Mouse (Mus musculus) 3134 (cell line): ENCODE results near the gene Mettl8.

Experiments
- DNase-seq: peaks from one replicate; pipeline ENCODE4 v3.0.0-alpha.2; 2011; ENCODE audit warnings: low spot score; ENCODE audit not compliant: insufficient read length; ENCODE audit errors: extremely low read depth

Gene Mettl8

GRCm38 (mm10) chr2:70990196-70990595 is 65.2 kb downstream of the Mettl8 start:
- no peak for DNase-seq

GRCm38 (mm10) chr2:70989201-70990191 is 65.9 kb downstream of the Mettl8 start:
- DNase-seq: no peak

GRCm38 (mm10) chr2:70978271-70978670 is 77.1 kb downstream of the Mettl8 start:
- no peak for DNase-seq

GRCm38 (mm10) chr2:70974769-70975168 is 80.6 kb downstream of the Mettl8 start:
- DNase-seq: no peak

DNA sequence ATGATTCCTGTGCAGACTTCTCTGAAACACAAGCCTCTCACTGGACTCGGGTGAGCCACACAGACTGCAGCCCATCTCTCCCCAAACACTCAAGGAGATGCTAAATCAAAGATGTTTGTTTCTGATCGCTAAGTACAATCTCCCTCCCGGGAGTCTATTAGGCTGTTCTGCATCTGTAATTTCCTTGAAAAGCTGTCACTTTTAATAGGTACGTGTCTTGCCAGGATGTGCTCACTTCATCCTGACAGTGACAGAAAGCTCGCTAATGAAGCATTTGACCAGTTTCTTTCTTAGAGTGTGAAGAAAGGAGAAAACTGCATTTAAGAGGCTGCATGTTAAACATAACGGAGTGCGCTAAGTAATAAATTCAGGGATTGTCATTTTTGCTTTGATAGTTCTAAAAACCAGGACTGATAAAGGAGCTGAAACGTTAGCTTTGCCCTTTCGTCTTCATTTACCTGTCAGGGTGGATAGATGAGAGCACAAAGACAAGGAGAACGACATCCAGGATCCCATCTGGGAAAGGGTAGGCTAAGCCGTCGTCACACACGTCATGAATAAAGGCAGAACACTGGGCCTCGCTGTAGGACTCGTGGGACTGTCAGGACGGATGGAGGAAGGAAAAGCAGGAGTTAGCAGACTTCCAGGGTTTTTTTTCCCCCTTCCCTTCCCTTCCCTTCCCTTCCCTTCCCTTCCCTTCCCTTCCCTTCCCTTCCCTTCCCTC is 82.4 kb downstream of the Mettl8 start:
- DNase-seq: no peak

DNA sequence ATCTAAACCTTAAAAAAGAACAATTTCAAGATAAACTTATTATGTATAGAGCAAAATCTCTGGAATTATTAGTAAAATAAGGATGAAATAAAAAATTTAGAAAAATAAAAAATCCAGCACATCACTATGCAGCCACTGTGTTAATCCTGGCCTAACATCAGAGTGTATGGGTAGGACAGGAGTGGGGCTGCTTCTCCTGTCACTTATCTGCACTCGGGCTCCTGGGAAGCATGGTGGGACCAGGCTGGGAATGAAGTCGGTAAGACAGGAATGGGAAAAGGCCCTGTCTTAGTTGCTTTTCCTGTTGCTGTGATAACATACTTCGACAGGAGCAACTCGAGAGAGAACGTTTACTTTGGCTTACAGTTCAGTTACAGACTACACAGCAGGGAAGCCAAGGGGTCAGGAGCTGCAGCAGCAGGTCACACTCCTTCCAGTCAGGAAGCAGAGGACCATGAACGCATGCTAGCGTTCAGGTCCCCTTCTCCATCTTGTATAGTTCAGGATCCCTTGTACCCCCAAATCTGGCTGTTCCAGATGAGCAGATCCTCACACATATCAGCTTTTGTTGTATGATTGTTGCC is 85.1 kb downstream of the Mettl8 start:
- no peak for DNase-seq

DNA sequence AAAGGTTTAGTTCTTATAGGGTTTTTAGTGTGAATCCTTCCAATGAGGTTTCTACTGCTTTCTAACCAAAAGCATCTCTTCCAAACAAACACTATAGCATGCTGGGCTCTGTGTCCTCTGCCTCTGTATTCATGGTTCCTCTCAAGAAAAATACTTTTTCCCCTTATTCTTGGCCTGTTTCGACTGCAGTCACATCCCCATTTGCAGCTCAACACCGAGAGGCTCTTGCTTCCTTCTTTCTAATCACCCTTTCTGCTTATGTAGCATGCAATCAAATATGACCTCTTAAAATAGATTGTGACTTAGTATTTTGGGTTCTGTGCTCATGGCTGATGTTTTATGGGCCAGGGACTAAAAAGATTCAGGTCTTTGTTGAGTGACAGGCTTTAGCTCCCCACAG is 87.1 kb downstream of the Mettl8 start:
- no peak for DNase-seq

GRCm38 (mm10) chr2:70967216-70967615 is 88.2 kb downstream of the Mettl8 start:
- no peak for DNase-seq

- no peak for DNase-seq
Measured at GRCm38 (mm10) chr2:70964809-70965208, 90.6 kb downstream of the Mettl8 start.

GRCm38 (mm10) chr2:70962921-70963320 is 92.5 kb downstream of the Mettl8 start:
- DNase-seq: peak; percentile 19

DNA sequence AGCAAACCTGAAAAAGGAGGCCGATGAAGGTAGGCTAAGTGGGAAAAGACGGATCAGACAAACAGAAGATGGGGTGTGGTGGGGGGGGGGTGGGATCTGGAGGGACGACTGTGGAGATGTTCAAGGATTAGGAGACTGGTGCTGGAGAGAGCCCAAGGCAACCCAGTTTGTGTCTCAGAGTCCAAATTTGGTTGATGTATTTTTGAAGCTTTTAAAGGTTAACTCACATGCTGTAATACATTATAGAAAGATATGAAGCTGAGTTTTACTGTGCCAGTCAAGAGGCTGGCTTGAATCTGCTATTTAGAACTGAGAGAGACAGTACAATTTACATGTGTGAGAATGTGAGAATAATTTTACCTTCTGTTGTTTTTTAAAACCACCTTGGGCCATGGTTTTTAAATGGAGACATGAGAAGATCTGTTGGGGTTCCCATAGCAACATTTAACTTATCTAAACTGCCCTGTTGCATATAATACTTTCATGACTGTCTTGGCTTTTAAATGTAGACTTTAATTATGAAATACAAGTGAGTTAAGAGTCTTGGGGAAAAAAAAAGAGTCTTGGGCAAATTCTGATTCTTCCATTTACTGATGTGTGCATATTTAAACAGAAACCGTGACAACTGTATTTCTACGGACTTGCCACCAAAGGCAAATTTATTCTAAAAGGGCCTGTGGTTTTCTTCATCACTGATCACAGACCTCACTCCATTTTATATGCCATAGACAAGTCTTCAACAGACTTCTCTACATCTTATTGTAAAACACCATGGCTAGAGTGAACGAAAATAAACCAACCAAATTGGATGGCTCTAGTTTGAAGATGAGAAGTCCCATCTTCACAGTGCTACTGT is 94.1 kb downstream of the Mettl8 start:
- no peak for DNase-seq

- DNase-seq: no peak
Measured at GRCm38 (mm10) chr2:70960090-70960489, 95.3 kb downstream of the Mettl8 start.

DNA sequence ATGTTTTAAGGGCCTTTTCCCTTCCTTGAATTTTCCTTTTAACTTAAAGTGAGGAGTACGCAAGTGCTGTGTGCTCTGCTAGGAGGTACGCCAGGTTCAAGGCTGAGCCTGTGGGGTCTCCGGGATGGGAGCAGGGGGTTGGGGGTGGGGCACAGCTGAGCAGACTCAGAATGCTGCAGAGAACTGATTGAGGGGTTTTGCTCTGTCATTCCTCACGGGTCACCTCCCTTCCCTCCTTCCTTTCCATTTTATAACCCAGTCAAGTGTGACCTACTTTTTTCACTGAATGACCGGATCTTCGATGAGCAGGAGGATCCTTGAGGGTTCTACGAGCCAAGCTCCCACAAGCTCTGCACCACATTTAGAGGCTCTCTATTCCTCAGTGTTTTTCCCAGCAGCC is 96.0 kb downstream of the Mettl8 start:
- DNase-seq: no peak

- no peak for DNase-seq
Measured at GRCm38 (mm10) chr2:70958536-70958935, 96.8 kb downstream of the Mettl8 start.

GRCm38 (mm10) chr2:70953616-70954015 is 101.8 kb downstream of the Mettl8 start:
- no peak for DNase-seq

DNA sequence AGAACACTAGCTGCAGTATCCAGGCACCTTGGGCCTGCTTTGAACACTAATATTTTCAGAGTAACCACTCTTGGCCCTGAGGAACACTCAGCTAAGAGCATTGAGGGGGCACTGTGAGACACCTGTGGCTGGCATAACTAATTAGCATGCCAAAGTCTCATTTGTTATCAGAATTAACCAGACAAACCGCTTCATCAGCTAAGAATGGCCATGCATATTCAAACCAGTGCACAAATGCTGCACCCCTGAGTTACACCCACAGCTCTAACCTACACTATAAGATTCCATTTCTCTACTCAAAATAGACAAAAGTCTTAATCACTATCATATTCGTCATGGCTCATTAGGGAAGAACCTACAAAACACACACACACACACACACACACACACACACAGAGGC is 103.4 kb downstream of the Mettl8 start:
- no peak for DNase-seq

DNA sequence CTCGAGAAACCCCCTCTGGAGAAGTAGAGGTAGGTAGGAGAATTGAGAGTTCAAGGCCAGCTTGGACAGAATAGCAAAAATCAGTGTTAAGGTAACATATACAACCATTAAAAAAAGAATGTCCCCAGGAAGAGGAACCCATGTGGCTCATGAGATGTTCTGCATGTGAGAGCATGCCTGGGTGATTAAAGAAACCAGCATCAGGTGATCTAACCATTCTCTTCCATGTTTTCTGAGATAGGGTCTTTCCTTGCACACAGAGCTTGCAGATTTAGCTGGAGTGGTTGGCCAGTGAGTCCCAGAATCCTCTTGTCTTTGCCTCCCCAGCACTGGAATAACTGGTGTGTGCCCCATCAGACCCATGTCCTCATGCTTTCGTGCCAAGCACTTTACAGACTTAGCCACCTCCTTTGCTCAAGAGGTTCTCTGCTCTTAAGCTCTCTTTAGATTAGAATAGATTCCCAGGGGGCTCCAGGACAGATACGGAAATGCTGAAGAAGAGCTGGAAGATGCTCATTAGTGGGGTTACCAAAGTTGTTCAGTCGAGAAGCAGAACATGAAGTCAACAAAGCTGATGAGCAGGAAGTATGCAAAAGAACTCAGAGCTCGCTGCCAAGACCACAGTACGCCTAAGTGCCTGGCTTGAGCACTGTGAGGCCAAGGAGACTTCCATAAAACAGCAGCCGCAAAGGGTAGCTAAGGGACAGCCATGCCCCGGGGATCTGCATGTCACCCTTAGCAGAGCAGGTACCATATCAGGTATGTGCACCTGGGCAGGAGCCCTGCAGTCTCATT is 110.7 kb downstream of the Mettl8 start:
- no peak for DNase-seq

DNA sequence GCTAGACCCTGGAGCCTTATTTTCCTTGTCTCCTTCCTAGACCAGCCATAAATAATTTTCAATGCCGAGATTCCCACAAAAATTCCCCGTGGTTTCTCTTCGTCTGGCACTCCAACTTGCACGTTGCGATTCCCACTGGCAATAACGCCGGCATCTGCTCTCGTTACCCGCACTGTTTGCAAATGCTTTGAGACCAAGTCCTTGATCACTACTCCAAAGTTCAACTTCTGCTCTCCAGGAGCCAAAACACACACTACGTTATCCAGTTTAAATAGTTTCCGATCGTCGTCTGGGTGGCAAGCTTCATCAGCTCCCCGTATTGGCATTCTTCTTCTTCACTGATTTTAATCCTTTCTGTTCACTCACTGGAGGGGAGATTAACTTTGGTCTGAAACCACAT is 114.6 kb downstream of the Mettl8 start:
- no peak for DNase-seq

- no peak for DNase-seq
Measured at GRCm38 (mm10) chr2:70938844-70939494, 116.4 kb downstream of the Mettl8 start.
